Mouse (Mus musculus): ENCODE measurements around the gene Atf7ip.

The Atf7ip gene

DNA sequence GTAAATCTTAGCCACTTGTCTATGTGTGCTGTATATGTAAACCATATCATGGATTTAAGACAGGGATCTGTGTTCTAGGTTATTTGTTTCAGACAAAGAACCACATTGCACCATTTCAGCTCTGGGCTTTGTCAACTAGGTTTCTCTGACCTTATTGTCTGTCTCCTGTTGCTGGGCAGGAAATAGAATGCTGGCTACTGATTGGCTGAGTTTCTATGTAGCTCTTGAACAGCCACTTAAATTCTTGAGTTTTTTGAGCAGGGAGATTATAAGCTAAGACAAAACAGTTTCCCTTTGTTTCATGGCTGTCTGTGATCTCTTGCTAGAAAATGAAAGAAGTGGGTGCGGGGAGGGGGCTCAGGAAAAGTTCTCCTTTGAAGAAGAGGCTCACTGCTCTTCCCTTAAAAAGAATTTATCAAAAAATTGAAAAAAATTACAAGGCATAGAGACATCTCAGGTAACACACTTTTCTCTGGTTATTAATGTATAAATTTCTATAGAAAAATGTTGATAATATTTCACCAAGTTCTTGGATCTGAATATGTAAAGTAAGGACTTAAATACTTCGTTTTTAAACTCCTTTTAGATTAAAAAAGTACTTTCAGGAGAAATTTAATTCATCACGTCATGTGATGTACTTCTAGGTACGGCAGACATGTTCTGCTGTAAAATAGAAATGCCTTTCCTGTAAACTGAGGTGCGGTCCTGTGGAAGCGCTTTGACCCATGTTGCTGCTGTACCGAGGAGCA, 49.0 kb downstream of the Atf7ip start:
- DNase-seq, result no peak

DNA sequence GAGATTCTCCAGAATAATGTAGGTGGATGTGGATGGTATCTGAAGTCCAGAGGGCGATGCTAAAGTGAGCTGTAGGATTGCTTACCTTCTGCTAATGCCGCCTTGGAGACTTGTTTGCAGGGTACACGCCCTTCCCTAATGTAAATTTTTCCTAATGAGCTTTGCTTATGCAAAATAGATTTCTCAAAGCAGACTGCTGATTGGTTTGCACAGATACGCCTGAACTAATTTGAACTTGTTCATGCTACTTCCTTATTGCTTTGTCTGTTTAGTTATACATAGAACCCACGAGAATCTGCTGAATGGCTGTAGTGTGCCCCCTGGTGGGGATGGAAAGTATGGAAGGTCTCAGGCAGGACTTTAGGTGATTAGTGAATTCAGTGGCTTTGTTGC, 49.6 kb downstream of the Atf7ip start:
- DNase-seq, result peak; percentile 63 to 81

DNA sequence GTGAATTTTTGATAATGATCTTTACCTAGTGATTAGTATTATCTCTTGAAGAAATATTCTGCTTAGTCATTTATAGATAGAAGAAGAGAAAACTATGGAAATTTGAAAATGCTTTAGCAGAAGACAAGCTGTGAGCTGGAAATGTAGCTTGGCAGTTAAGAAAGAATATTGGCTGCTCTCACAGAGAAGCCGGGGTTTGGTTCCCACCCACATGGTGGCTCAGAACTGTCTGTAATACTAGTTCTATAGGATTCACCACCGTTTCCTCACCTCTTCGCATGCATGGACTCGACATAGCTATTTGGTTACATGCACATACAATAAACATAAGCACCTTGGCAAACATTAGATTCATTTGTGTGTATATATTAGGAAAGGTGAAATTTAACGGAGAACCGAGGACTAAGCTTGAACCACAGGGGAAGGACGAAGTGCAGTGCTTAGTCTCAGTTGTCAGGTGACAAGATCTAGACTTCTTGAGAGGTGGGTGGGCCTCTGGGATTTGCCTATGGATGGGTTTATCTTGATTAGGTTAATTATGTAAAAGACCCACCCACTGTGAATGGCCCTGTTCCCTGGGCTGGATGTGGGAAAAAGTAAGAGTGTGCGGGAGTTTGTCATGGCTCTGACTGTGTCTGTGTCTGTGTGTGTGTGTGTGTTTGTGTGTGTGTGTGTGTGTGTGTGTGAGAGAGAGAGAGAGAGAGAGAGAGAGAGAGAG, 52.5 kb downstream of the Atf7ip start:
- no peak for DNase-seq

DNA sequence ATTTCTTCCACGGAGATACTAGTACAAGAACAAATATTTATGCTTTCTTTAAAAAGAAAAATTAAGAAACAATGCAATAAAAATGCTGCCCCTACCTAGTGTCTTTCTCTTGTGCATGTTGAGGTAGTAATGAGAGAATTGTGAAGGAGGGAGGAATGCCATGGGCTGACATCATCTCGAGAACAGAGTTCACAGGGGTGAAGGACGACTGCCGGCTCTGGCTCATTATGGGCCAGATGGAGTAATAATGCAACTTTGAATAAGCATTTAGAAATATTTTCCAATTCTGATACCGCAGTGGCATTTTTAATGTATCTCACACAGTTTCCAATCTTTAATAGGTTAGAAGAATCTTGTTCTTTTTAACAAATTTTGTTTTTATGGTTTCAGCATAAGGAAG, 60.0 kb downstream of the Atf7ip start:
- no peak for DNase-seq

DNA sequence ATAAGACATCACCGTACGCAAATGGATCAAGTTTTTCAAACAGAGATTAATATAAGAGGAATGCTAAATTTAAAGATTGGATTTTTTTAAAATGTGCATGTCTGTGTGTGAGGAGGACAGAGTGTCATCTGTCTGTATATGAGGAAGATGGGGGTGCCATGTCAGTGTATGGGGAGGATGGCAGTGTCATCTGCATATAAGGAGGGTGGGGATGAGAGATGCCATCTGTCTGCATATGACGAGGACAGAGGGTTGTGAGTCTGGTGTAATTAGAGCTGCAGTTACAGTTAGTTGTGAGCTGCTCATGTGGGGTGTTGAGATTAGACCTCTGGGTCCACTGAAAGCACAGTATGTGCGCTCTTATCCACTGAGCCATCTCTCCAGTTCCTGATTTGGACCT, 84.8 kb downstream of the Atf7ip start:
- no peak for DNase-seq

DNA sequence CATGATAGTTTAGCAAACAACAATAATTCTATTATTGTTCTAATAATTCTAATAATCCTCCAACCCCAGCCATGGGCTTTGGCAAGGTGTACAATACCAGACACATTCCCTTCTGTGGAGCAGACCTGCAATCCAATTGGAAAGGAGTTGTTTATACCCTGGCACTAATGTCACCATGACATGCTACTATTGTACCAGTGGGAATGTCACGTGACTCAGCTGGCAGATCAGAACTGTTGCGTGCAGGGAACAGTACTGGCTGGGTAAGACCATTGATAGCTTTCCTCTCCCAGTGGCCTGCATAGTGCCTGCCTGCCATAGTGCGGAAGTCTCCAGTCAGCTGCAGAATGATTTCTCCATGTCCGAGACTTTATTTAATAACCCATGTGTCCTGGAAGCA, 88.6 kb downstream of the Atf7ip start:
- no peak for DNase-seq

DNA sequence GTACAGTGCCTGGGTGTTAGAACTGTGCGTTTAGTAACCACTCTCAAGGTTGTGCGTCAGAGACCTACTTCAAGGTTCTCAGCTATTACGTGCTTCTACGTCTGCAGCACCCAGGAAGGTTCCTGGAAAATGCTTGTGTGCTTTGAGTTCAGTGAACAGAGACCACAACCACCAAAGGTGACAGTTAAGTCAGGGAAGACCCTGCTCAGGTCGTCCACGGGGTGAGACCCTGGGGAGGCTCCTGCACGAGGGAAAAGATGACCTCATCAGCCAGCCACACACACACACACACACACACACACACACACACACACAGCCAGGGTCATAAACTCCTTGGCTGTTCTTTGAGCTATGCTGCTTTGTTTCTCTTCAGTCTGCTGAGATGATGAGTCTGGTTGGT, 96.6 kb downstream of the Atf7ip start:
- no peak for DNase-seq

DNA sequence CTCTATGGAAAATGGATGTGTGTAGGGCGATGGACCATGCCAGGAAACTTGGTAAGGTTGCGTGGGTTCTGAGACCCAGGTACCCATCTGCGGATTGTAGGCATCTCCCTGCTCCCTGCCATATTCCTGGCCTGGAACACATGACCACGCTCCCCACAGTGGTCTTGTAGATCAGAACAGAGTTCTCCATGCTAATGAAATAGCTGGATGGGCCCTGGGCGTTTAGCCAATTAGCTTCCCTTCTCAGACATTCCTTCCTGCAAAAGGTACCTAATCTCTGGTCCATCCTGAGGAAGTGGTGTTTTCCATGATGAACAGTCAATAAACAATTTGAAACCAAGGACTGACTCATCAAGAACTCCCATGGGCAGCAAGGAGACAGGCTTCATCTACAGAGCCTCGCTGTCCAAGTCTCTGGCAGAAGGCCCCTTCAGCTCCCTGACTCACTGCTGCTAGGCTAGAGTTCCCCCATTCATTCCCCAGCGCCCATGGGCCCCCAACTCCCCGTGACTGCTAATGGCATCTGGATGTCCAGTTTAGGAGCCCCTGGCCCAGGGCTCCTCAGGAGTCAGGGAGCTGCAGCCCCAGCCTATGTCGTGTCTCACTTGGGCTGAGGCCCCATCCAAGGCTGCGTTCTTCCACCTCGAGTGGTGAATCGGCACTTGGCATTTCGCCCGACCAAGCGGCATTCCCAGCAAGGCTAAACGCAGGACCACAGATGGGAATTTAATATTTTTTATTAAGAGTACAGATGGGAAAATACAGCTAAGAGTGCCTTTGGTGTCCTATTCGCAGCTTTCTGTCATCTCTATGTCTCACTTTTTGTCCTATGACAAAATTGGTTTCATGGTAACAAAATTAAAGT, 105.6 kb downstream of the Atf7ip start:
- DNase-seq, result peak; percentile 71 to 81

DNA sequence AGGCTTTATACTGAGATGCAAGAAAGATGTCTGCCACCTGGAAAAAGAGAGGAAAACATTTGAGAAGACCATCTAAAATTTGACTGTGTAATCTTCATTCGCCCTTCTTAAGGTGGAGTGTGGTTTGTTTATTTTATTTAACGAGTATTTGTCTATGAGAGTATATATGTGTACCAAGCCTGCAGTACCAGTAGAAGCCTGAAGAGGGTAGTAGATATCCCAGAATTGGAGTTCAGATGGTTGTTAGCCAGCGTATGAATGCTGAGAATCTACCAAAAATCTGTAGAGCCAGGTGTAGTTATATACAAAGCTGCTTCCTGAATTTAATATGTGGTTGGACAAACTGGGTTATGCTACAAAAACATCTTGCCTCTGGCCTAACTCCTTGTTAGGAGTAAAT, 106.3 kb downstream of the Atf7ip start:
- no peak for DNase-seq

DNA sequence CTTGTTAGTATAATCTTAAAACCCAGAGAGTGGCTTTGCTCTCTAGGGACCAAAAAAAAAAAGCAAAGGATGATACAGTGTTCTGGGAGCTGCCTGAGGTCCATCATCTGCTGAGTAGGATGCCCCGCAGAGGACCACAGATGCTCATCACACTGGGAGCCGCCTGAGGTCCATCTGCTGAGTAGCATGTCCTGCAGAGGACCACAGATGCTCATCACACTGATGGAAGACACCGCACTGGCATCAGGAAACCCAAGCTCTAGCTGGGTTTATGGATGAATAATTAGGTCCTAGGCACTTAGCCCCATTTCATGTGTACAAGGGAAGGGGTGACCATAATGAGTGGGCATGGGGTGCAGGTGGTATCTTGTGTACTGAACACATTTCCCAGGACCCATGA, 108.2 kb downstream of the Atf7ip start:
- peak; percentile 87 for DNase-seq

DNA sequence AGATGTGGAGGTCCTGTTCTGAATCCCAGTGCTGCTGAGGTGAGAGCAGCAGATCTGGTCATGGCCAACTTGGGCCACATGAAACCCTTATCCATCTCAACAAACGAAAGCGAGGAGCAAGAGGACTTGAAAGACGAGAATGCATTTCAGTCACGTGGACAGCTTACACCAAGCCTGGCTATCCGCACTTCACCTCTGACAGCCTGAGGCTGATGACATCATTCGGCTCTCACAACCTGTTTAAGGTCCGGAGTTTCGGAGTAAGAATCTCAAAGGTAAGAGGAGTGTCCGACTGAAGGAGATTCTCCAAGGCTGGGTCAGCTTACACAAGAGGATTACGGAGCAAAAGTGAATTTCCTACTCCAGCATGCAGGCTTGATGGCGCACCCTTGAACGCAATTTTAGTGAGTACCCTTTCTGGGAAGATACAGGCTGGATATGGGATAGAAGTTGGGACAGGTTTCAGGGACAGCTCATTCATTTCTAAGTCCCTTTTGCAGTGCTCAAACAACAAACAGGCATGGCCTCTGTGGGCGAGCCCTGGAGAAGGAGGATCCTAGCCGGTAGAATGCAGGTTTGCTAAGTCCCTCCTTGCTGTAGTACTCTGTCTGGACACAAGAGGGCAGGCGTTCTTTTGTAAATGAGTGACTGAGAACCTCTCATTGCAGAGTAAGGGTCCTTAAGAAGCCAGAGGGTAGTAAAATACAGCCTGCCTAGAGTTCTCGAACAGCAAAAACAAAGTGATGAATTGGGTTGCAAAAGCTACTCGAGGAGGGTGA, 114.6 kb downstream of the Atf7ip start:
- peak; percentile 72 to 87 for DNase-seq

DNA sequence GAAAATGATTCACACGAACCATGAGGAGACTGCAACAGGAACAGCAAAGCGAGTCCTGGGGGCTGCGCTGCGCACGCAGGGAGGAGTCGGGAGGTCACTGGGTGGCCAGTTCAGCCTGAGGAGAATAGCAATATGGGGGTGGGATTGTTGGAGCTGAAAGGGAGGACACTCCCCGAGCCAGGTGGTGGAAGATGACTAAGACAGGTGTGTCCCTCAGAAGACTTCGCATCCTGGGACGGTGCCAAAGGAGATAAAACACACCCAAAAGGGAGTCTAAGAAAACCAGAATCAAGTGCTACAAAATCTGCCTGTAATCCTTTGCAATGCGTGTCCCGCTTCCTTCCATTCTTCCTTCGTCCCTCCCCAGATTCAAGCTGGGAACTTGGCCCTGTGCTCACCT, 119.5 kb downstream of the Atf7ip start:
- no peak for DNase-seq

DNA sequence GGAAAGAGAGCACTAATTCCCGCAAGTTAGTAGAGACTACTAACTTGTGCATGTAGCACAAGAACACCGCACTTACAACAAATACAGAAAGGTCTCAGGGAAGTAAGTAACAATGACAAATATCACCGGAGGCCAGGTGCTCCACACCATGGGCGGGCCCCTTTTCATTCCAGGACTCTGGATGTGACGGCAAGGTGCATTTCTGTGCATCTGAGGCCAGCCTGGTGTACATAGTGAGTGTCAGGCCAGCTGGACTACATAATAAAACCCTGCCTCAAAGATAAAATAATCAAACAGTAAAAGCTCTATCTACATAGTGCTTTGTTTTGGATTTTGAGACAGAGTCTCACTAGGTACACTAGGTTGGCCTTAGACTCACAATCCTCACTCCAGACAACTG, 123.7 kb downstream of the Atf7ip start:
- DNase-seq, result no peak

DNA sequence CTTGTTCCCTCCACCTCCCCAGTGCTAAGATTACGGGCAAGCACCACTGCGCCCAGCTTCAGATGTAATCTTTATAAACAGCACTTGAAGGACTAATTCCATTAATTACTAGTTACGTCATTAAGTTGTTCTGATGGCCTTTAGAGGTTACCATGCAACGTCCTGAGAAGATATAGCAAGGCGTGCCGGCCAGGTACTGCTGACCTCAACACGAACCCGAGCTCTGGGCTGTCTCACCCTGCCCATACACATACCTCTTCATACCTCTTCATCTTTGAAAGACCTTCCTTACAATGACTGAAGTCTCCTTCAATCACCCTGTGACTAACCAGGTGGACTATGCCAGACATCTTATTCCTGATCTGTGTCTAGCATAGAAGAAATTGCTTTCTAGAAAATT, 125.6 kb downstream of the Atf7ip start:
- no peak for DNase-seq

DNA sequence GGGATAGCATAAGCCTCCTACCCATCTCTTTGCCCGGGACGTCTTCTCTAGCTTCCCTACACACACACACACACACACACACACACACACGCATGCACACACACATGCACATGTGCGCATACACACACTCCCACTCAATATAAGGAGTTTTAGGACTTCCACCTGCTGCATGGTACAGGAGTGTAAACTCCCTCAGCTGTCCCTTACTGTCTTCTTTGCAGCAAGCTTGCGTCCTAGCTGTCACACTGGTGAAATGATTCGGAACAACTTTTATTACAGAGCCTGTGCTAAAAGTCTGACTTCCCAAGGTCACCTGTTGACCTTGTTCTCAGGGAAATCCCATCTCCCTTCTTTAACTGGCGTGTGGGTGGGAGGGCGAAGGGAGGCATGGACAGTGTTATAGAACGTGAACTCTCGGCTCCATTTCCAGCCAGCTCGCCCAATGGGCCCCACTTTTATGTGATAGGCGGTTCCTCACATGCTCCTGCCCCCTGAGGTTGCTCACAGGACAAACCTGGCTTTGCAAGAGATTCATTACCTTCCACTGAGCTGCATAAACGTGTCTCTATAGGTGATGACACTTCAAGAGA, 126.1 kb downstream of the Atf7ip start:
- no peak for DNase-seq

DNA sequence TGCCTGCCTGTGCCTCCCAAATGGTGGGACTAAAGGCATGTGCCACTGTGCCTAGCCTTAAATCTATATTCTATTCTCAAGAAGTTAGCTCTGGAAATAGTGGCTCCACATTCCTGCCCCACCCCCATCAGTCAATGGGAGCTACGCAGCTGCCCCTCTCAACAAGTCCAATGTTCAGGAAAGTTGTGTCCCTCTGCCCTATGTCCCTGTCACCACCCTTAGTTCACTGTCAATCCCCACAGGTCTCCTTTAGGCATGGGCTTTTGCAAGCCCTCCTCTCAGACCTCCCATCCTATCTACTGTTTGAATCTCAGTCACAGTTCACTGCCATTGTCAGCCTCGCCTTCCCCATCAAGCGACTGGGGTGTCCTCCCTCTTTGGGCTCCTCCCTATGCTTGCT, 127.2 kb downstream of the Atf7ip start:
- no peak for DNase-seq

DNA sequence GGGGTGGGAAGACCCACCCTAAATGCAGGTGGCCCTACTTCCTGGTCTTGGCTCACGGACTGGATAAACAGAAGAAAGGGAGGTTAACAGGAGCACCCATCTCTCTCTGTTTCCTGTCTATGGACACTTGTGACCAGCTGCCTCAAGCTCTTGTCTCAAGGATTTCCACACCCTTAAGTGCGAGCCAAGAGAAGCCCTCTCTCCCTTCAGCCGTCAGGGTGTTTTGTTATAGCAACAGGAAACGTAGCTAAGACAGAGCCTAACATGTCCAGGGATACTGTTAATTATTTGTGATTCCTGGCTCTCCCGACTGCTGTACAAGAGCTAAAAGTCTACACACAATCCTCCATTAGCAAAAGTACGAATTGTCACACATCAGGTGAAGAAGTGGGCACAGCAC, 127.8 kb downstream of the Atf7ip start:
- DNase-seq, result no peak

DNA sequence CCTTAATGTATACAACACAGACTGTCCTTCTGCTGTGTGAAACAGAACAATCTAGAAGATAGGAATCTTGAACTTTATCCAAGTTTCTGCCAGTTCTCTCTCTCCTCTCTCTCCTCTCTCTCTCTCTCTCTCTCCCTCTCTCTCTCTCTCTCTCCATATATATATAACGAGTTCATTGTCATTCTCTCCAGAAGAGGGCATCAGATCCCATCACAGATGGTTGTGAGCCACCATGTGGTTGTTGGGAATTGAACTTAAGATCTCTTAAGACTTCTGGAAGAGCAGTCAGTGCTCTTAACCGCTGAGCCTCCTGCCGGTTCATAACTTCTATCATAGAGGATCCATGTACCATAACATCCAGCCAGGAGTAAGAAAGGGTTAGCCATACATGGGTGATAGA, 129.0 kb downstream of the Atf7ip start:
- DNase-seq, result no peak

DNA sequence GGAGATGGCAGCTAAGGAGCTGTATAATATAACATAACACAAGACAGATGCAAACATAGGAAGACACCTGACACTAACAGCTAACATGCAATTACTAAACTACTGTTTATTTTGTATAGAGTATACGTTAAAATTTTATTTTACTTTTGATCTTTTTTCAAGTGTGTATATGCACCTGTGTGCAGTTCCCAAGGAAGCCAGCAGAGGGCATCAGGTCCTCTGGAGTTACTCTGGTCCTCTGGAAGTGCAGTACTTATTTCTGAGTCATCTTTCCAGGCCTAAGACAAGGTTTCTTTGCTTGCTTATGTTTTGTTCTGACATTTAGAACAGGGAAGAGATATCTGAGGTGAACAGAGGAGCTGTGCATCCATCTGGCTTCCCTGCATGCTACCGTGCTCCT, 138.2 kb downstream of the Atf7ip start:
- no peak for DNase-seq

DNA sequence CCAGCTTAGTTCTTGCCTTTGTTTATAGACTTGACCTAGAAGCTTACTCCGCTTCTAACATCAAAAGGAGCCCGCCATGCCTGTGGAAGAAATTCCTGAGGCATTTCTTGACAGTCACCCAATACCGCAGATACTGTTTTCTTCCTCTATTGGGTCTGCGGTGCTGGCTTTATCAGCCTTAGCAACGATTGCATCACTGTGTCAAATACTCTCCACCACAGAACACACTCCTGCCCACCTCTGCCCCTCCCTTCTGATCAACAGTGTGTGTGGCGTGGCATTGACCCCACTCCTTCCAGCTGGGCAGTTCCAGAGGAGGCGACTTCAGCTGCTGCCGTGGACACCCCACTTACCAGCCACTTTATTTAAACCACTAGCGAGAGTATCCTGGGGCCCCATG, 139.8 kb downstream of the Atf7ip start:
- DNase-seq, result no peak

DNA sequence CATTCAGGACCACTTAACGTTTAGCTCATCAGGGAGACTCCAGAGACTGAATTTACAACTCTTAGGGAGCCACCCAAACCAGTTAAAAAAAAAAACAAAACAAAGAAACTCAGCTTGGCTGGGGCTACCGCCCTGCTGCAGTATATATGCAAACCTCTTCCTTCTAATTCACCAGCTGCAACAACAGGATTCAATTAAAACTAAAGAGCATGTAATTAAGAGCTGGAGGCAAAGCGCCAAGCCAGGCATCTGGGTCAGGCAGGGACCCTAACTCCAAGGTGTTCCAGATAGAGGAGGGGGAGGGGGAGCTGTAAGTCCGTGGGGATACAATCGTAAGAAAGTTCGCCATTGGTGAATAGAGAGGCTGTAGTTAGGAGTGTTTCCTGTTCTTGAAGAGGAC, 140.2 kb downstream of the Atf7ip start:
- DNase-seq, result no peak

DNA sequence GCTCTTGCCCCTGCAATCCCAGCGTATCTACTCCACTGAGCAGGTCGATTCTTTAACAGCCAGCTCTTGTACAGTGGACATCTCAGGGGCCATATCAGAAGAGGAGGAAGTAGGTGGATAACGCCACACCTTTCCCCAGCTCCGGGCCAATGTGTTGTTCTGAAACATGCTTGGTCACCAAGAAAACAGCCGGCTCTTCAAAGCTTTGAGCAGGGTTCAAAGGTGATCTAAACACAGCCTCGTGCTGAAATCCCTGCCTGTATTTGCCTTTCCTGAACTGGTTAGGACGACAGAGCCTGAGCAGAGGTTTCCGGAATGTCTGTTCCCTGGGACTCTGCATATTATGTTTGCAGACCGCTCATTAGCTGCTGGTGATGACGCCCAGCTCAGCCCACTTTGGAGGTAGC, 141.5 kb downstream of the Atf7ip start:
- no peak for DNase-seq

DNA sequence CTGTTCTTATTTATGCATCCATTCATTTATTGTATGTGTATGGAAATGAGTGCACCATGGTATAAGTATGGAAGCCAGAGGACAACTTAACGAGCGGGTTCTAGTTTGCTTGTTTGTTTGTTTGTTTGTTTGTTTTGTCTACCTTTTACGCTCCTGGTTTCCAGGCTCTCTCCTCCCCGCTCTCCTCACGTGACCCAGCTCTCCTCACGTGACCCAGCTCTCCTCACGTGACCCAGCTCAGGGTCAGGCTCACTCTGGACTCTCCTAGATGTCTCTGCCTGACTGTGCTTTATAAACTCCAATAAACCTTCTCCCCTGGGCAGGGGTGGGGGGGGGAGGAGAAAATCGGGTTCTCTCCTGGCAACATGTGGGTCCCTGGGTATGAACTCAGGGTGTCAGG, 144.7 kb downstream of the Atf7ip start:
- no peak for DNase-seq
